Mouse (Mus musculus) kidney, postnatal 0 days (tissue): ENCODE data around the gene Pde1c. TPM values are rescaled to one million over a fixed set of nuclear protein-coding genes. Genes with fewer than 3 reads are reported as not detected.

ENCODE experiments used
- ATAC-seq: fragments of 200-750 bp; cut with Nextera tagmentation; replicated peaks from 2 replicates; pipeline ENCODE4 v1.8.0; 2017; ENCODE audit warnings: low read depth, moderate number of reproducible peaks, moderate TSS enrichment, moderate library complexity; ENCODE audit not compliant: low FRiP score
- DNase-seq: peaks from one replicate; pipeline ENCODE4 v3.0.0-alpha.2; 2016; ENCODE audit warnings: low spot score
- H3K27ac ChIP-seq: fragments of 300-500 bp; sonication (generic); 2 replicates; pipeline ENCODE4 v1.5.1; 2014; ENCODE audit warnings: mild to moderate bottlenecking
- H3K27me3 ChIP-seq: fragments of 300-500 bp; sonication (generic); 2 replicates; pipeline ENCODE4 v1.6.1; 2014; ENCODE audit warnings: low read length, mixed read lengths; ENCODE audit not compliant: insufficient read depth
- H3K36me3 ChIP-seq: fragments of 300-500 bp; sonication (generic); 2 replicates; pipeline ENCODE4 v1.6.1; 2014; ENCODE audit warnings: low read length, mixed read lengths; ENCODE audit not compliant: insufficient read depth
- H3K4me1 ChIP-seq: fragments of 300-500 bp; sonication (generic); replicated peaks from 2 replicates; pipeline ENCODE4 v1.6.1; 2014; ENCODE audit warnings: antibody characterized with exemption, low read length, mixed read lengths; ENCODE audit not compliant: insufficient read depth
- H3K4me2 ChIP-seq: fragments of 300-500 bp; sonication (generic); 2 replicates; pipeline ENCODE4 v1.6.1; 2014; ENCODE audit warnings: mild to moderate bottlenecking, low read length, moderate library complexity, mixed read lengths
- H3K4me3 ChIP-seq: fragments of 300-500 bp; sonication (generic); replicated peaks from 2 replicates; pipeline ENCODE4 v1.5.1; 2014; ENCODE audit warnings: low read depth, low read length
- H3K9ac ChIP-seq: fragments of 300-500 bp; sonication (generic); 2 replicates; pipeline ENCODE4 v1.6.1; 2014; ENCODE audit warnings: low read depth, low read length
- H3K9me3 ChIP-seq: fragments of 300-500 bp; sonication (generic); replicated peaks from 2 replicates; pipeline ENCODE4 v1.6.1; 2016; ENCODE audit warnings: low read length, inconsistent platforms, mixed read lengths
- CTCF ChIP-seq: IDR thresholded peaks from 2 replicates; pipeline ENCODE4 v1.5.1; 2016; ENCODE audit warnings: antibody characterized with exemption, low read depth, mild to moderate bottlenecking, moderate library complexity
- WGBS: fragments of 180-500 bp; shearing (Covaris S2); extraction: QIAGEN DNeasy Blood & Tissue Kit; methylation state at CpG from one replicate; pipeline ENCODE4 v1.1.7; 2014; 5-methylcytosine and 5-hydroxymethylcytosine counted together
- polyA plus RNA-seq: library from polyadenylated mRNA; unstranded; fragments of >200 nt; fragmentation: Nextera tagmentation; extraction: Ambion mirVana; gene quantifications from 2 replicates; pipeline ENCODE4 v1.2.1, GENCODE M21; 2015

Gene Pde1c
- polyA plus RNA-seq, 1 experiment from 2014 or later: 0.99 TPM

DNA sequence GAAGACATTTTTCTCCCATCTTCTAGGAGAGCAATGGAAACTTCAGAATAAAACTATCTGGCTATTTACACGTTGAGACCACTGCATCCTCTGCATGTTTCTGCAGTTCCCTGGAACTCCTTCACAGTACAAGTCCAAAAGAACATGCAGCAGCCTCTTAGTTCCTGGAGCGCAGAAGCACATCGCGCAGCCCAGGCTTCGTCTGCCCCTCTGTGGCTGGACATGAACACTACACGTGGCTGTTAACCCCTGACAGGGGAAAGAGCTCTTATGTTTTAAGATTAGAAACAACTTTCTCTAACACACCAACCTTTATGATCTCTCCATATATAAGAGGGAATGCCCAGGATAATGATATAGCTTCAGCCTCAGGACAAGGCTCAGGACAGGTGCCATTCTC lies 92.3 kb downstream of the Pde1c start:
- Histone ChIP-seq H3K9ac (no peak overlapping the region), H3K9me3 (no peaks in the 10 kb centered on the region), H3K4me3 (no peak overlapping the region), H3K27me3 (no peaks in the 10 kb centered on the region), H3K36me3 (no peaks in the 10 kb centered on the region), H3K4me2 (no peak overlapping the region), H3K27ac (no peak overlapping the region), H3K4me1 (no peaks in the 10 kb centered on the region)
- DNase-seq (peak; percentile 70), ATAC-seq (no peak; the same call in 1 of the 2 replicates)
- WGBS: 21% methylated on average over 6 of the region's 6 CpGs
- TF ChIP-seq CTCF: peak; percentile 77

GRCm38 (mm10) chr6:56458098-56458497 lies 110.8 kb downstream of the Pde1c start:
- no peaks in the 10 kb centered on the region for H3K27me3 ChIP-seq
- 53% methylated on average over 3 of the region's 3 CpGs for WGBS
- no peak overlapping the region for H3K4me3 ChIP-seq
- no peak for ATAC-seq
- no peak overlapping the region for H3K4me2 ChIP-seq
- no peak overlapping the region for H3K9ac ChIP-seq
- no peaks in the 10 kb centered on the region for H3K36me3 ChIP-seq
- H3K27ac ChIP-seq: no peak overlapping the region
- H3K4me1 ChIP-seq: no peaks in the 10 kb centered on the region
- peak; percentile 46 for TF ChIP-seq CTCF
- no peaks in the 10 kb centered on the region for H3K9me3 ChIP-seq
- DNase-seq: no peak

- DNase-seq (peak; percentile 41), ATAC-seq (no peak)
- Histone ChIP-seq H3K4me3 (no peak overlapping the region), H3K27ac (no peak overlapping the region), H3K36me3 (no peaks in the 10 kb centered on the region), H3K9me3 (no peaks in the 10 kb centered on the region), H3K4me1 (no peaks in the 10 kb centered on the region), H3K27me3 (no peaks in the 10 kb centered on the region), H3K9ac (no peak overlapping the region), H3K4me2 (no peak overlapping the region)
- WGBS: 33% methylated on average over 2 of the region's 2 CpGs
- TF ChIP-seq CTCF: peak; percentile 68
These were observed 121.0 kb downstream of the Pde1c start for GRCm38 (mm10) chr6:56447917-56448316.

DNA sequence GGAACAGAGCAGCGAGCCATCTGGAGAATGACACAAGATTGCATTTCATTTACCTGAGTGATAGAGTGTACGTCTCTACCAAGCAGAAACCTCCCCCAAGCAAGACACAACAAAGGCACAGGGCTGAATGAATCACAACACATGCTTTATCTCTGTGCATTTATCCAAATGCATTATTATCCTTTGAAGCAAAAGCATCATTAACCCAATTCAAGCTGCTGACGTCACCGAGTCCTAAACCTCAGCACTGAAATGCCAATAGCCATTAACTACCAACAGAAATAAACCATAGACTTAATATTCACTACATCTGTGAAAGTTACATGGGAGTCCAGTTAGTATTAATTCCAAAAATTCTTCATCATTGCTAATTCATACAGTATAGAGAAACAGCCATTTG lies 127.4 kb downstream of the Pde1c start:
- no peak overlapping the region for H3K4me2 ChIP-seq
- no peak overlapping the region for H3K27ac ChIP-seq
- ATAC-seq (no peak), DNase-seq (no peak)
- H3K27me3 ChIP-seq: no peaks in the 10 kb centered on the region
- TF ChIP-seq CTCF: no peak
- no peak overlapping the region for H3K4me3 ChIP-seq
- H3K9ac ChIP-seq: no peak overlapping the region
- no peaks in the 10 kb centered on the region for H3K9me3 ChIP-seq
- 84% methylated on average over 4 of the region's 4 CpGs for WGBS
- no peaks in the 10 kb centered on the region for H3K36me3 ChIP-seq
- no peaks in the 10 kb centered on the region for H3K4me1 ChIP-seq

GRCm38 (mm10) chr6:56425846-56426245 lies 143.1 kb downstream of the Pde1c start:
- ATAC-seq: no peak
- no peaks in the 10 kb centered on the region for H3K36me3 ChIP-seq
- H3K27ac ChIP-seq: no peak overlapping the region
- no peak overlapping the region for H3K4me2 ChIP-seq
- 83% methylated on average over 5 of the region's 5 CpGs for WGBS
- no peaks in the 10 kb centered on the region for H3K27me3 ChIP-seq
- TF ChIP-seq CTCF: no peak
- H3K9ac ChIP-seq: no peak overlapping the region
- H3K4me3 ChIP-seq: no peak overlapping the region
- no peaks in the 10 kb centered on the region for H3K4me1 ChIP-seq
- H3K9me3 ChIP-seq: no peaks in the 10 kb centered on the region
- no peak for DNase-seq

- H3K9ac ChIP-seq: no peak overlapping the region
- no peak for TF ChIP-seq CTCF
- no peaks in the 10 kb centered on the region for H3K4me1 ChIP-seq
These were observed 146.0 kb downstream of the Pde1c start for GRCm38 (mm10) chr6:56422866-56423265.

DNA sequence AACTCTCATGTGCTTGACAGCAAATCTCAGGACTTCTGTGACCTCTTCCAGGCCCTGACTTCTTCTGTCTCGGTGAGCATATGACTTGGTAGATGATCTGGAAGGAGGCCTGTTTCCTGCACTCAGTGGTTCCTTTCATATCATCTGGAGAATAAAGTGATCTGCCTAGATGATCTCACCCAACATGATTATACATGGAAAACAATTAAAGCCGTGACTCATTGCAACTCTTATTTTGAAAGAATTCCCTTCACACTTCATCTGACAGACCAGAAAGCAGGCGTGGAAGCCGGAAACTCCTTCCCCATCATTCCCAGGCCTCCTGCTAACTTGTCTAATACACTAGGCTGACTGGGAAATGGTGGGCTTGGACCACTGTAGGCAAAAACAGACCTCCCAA lies 152.7 kb downstream of the Pde1c start:
- DNase-seq: no peak
- TF ChIP-seq CTCF: no peak
- H3K4me3 ChIP-seq: no peak overlapping the region
- no peak overlapping the region for H3K27ac ChIP-seq
- no peak overlapping the region for H3K4me2 ChIP-seq
- ATAC-seq: no peak
- no peaks in the 10 kb centered on the region for H3K27me3 ChIP-seq
- H3K36me3 ChIP-seq: no peaks in the 10 kb centered on the region
- H3K4me1 ChIP-seq: no peaks in the 10 kb centered on the region
- WGBS: 66% methylated on average over 4 of the region's 4 CpGs
- no peaks in the 10 kb centered on the region for H3K9me3 ChIP-seq
- no peak overlapping the region for H3K9ac ChIP-seq

More at GRCm38 (mm10) chr6:56422866-56423265, 146.0 kb downstream of the Pde1c start:
- H3K4me2 ChIP-seq: no peak overlapping the region
- no peak for ATAC-seq
- H3K27ac ChIP-seq: no peak overlapping the region
- no peaks in the 10 kb centered on the region for H3K9me3 ChIP-seq
- DNase-seq: no peak
- no peaks in the 10 kb centered on the region for H3K27me3 ChIP-seq
- H3K4me3 ChIP-seq: no peak overlapping the region
- 71% methylated on average over 3 of the region's 3 CpGs for WGBS
- no peaks in the 10 kb centered on the region for H3K36me3 ChIP-seq
